Mouse (Mus musculus): ENCODE measurements at regions not wholly inside any gene's neighbourhood (a gene's known extent, or its start where the extent isn't known, plus 50 kb on each side); places are given as distances from the start of the nearest gene placed in this dataset.
"Not testable (repeated sequence)": the region's sequence is repeated elsewhere in the genome, so short reads cannot be mapped to it uniquely, and the experiment has no call there.

- not testable (repeated sequence) for H3K4me1 ChIP-seq (ENCODE audit: control insufficient read depth, insufficient read depth, low read length); H3K9ac ChIP-seq (replicated peaks; ENCODE audit: low read depth, low read length); H3K27me3 ChIP-seq (ENCODE audit: control insufficient read depth, insufficient read depth, low read length); H3K9me3 ChIP-seq (ENCODE audit: control insufficient read depth, low read length); ATAC-seq (ENCODE audit: low read depth); H3K27ac ChIP-seq (ENCODE audit: low read depth, low read length); H3K4me3 ChIP-seq (ENCODE audit: low read depth, low read length); H3K4me2 ChIP-seq (ENCODE audit: low read depth, low read length); H3K36me3 ChIP-seq (ENCODE audit: control insufficient read depth, insufficient read depth, low read length)
- WGBS: 38% methylated on average over 1 of the region's 1 CpGs
Measured at GRCm38 (mm10) chr12:69509180-69509579, 73.6 kb downstream of the Vcpkmt start.

GRCm38 (mm10) chr12:69507906-69508305 is 74.9 kb downstream of the Vcpkmt start:
- H3K4me3 ChIP-seq (ENCODE audit: low read depth, low read length): no peak overlapping the region
- ATAC-seq (ENCODE audit: low read depth): no peak
- H3K27me3 ChIP-seq (ENCODE audit: control insufficient read depth, insufficient read depth, low read length): no peaks in the 10 kb centered on the region
- no peak overlapping the region for H3K9ac ChIP-seq (replicated peaks; ENCODE audit: low read depth, low read length)
- 97% methylated on average over 6 of the region's 6 CpGs for WGBS
- H3K27ac ChIP-seq (ENCODE audit: low read depth, low read length): no peak overlapping the region
- H3K9me3 ChIP-seq (ENCODE audit: control insufficient read depth, low read length): no peaks in the 10 kb centered on the region
- no peaks in the 10 kb centered on the region for H3K4me1 ChIP-seq (ENCODE audit: control insufficient read depth, insufficient read depth, low read length)
- H3K36me3 ChIP-seq (ENCODE audit: control insufficient read depth, insufficient read depth, low read length): no peaks in the 10 kb centered on the region
- no peak overlapping the region for H3K4me2 ChIP-seq (ENCODE audit: low read depth, low read length)

- WGBS: 79% methylated on average over 3 of the region's 3 CpGs
- no peak for ATAC-seq (ENCODE audit: low read depth)
Measured at GRCm38 (mm10) chr12:69507333-69507732, 75.5 kb downstream of the Vcpkmt start.

DNA sequence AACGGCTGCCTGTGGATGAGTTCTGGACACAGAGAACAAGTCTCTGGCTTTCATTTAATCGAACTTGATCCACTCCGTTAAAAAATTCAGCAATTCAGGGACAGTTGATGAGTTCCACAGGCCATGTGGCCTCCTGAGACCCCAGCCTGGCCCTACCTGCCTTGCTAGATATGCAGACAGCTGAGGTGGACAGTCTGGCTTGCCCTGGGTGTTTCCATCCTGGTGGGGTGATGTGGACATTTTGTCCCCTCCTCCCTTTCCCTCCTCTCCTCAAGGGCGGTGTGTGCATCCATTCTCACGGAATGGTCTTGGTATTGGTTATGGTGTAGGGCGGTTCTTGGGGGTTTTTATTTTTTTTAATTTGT is 80.1 kb downstream of the Vcpkmt start:
- 0 out of 2 replicates have a peak, but pooled peaks have one; percentile 16 for ATAC-seq (ENCODE audit: low read depth)
- WGBS: 86% methylated on average over 6 of the region's 6 CpGs
- H3K9me3 ChIP-seq (ENCODE audit: control insufficient read depth, low read length): no peaks in the 10 kb centered on the region

More at GRCm38 (mm10) chr12:69507333-69507732, 75.5 kb downstream of the Vcpkmt start:
- no peak overlapping the region for H3K27ac ChIP-seq (ENCODE audit: low read depth, low read length)
- no peak overlapping the region for H3K9ac ChIP-seq (replicated peaks; ENCODE audit: low read depth, low read length)
- no peaks in the 10 kb centered on the region for H3K27me3 ChIP-seq (ENCODE audit: control insufficient read depth, insufficient read depth, low read length)
- H3K4me2 ChIP-seq (ENCODE audit: low read depth, low read length): no peak overlapping the region
- H3K36me3 ChIP-seq (ENCODE audit: control insufficient read depth, insufficient read depth, low read length): no peaks in the 10 kb centered on the region
- peaks cover 3% of the 10 kb centered on the region for H3K4me1 ChIP-seq (ENCODE audit: control insufficient read depth, insufficient read depth, low read length)
- no peak overlapping the region for H3K4me3 ChIP-seq (ENCODE audit: low read depth, low read length)
- H3K9me3 ChIP-seq (ENCODE audit: control insufficient read depth, low read length): no peaks in the 10 kb centered on the region

GRCm38 (mm10) chr12:69501783-69502705 is 80.8 kb downstream of the Vcpkmt start:
- no peak overlapping the region for H3K4me3 ChIP-seq (ENCODE audit: low read depth, low read length)
- ATAC-seq (ENCODE audit: low read depth): peak; percentile 89

More for the DNA sequence above, 80.1 kb downstream of the Vcpkmt start:
- Histone ChIP-seq H3K4me2 (ENCODE audit: low read depth, low read length) (0 out of 2 replicates have a peak overlapping the region, but pooled peaks have one; percentile 24), H3K9ac (replicated peaks; ENCODE audit: low read depth, low read length) (no peak overlapping the region), H3K36me3 (ENCODE audit: control insufficient read depth, insufficient read depth, low read length) (no peaks in the 10 kb centered on the region), H3K4me3 (ENCODE audit: low read depth, low read length) (no peak overlapping the region), H3K27ac (ENCODE audit: low read depth, low read length) (peak overlapping the region; percentile 85; the same call in 1 of the 2 replicates), H3K27me3 (ENCODE audit: control insufficient read depth, insufficient read depth, low read length) (no peaks in the 10 kb centered on the region), H3K4me1 (ENCODE audit: control insufficient read depth, insufficient read depth, low read length) (peaks cover 7% of the 10 kb centered on the region)

DNA sequence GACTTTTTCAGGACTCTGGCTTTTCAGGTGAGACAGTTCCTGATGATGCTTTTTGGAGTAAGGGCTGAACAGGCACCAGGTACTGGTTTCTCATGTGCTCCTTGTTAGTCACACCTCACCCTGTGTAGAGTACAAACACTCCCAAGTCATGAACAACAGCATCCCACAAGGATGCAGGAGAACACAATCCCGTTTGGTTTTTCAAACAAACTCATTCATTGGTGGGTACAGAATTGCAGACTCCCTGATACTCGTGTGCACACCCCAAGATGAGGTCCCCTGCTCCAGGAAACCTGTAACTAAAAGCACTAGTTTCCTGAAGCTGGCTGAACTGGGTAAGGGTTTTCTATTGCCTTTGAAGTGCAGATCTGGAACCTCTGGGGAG is 81.5 kb downstream of the Vcpkmt start:
- Histone ChIP-seq H3K27ac (ENCODE audit: low read depth, low read length) (peak overlapping the region; percentile 85; the same call in 1 of the 2 replicates), H3K4me3 (ENCODE audit: low read depth, low read length) (no peak overlapping the region), H3K4me1 (ENCODE audit: control insufficient read depth, insufficient read depth, low read length) (peaks cover 7% of the 10 kb centered on the region), H3K4me2 (ENCODE audit: low read depth, low read length) (peak overlapping the region; percentile 12; the same call in 1 of the 2 replicates), H3K9ac (replicated peaks; ENCODE audit: low read depth, low read length) (no peak overlapping the region), H3K27me3 (ENCODE audit: control insufficient read depth, insufficient read depth, low read length) (no peaks in the 10 kb centered on the region), H3K36me3 (ENCODE audit: control insufficient read depth, insufficient read depth, low read length) (no peaks in the 10 kb centered on the region), H3K9me3 (ENCODE audit: control insufficient read depth, low read length) (no peaks in the 10 kb centered on the region)
- ATAC-seq (ENCODE audit: low read depth): no peak
- 39% methylated on average over 2 of the region's 2 CpGs for WGBS

More at GRCm38 (mm10) chr12:69501783-69502705, 80.8 kb downstream of the Vcpkmt start:
- Histone ChIP-seq H3K36me3 (ENCODE audit: control insufficient read depth, insufficient read depth, low read length) (no peaks in the 10 kb centered on the region), H3K27me3 (ENCODE audit: control insufficient read depth, insufficient read depth, low read length) (no peaks in the 10 kb centered on the region), H3K27ac (ENCODE audit: low read depth, low read length) (peak overlapping the region; percentile 85), H3K9ac (replicated peaks; ENCODE audit: low read depth, low read length) (0 out of 2 replicates have a peak overlapping the region, but pooled peaks have one; percentile 35), H3K9me3 (ENCODE audit: control insufficient read depth, low read length) (no peaks in the 10 kb centered on the region), H3K4me2 (ENCODE audit: low read depth, low read length) (peak overlapping the region; percentile 24; the same call in 1 of the 2 replicates), H3K4me1 (ENCODE audit: control insufficient read depth, insufficient read depth, low read length) (peaks cover 7% of the 10 kb centered on the region)
- WGBS: 22% methylated on average over 20 of the region's 20 CpGs

GRCm38 (mm10) chr12:69500600-69501345 is 82.1 kb downstream of the Vcpkmt start:
- no peak overlapping the region for H3K4me2 ChIP-seq (ENCODE audit: low read depth, low read length)
- H3K9me3 ChIP-seq (ENCODE audit: control insufficient read depth, low read length): no peaks in the 10 kb centered on the region
- H3K4me3 ChIP-seq (ENCODE audit: low read depth, low read length): no peak overlapping the region
- H3K4me1 ChIP-seq (ENCODE audit: control insufficient read depth, insufficient read depth, low read length): peaks cover 7% of the 10 kb centered on the region
- H3K27me3 ChIP-seq (ENCODE audit: control insufficient read depth, insufficient read depth, low read length): no peaks in the 10 kb centered on the region
- H3K36me3 ChIP-seq (ENCODE audit: control insufficient read depth, insufficient read depth, low read length): no peaks in the 10 kb centered on the region
- H3K9ac ChIP-seq (replicated peaks; ENCODE audit: low read depth, low read length): no peak overlapping the region
- ATAC-seq (ENCODE audit: low read depth): no peak
- WGBS: 79% methylated on average over 15 of the region's 15 CpGs
- H3K27ac ChIP-seq (ENCODE audit: low read depth, low read length): no peak overlapping the region

GRCm38 (mm10) chr12:69497121-69497520 is 85.7 kb downstream of the Vcpkmt start:
- Histone ChIP-seq H3K9me3 (ENCODE audit: control insufficient read depth, low read length) (no peaks in the 10 kb centered on the region), H3K27ac (ENCODE audit: low read depth, low read length) (no peak overlapping the region), H3K36me3 (ENCODE audit: control insufficient read depth, insufficient read depth, low read length) (no peaks in the 10 kb centered on the region), H3K4me3 (ENCODE audit: low read depth, low read length) (no peak overlapping the region), H3K4me2 (ENCODE audit: low read depth, low read length) (no peak overlapping the region), H3K9ac (replicated peaks; ENCODE audit: low read depth, low read length) (no peak overlapping the region), H3K4me1 (ENCODE audit: control insufficient read depth, insufficient read depth, low read length) (peaks cover 3% of the 10 kb centered on the region), H3K27me3 (ENCODE audit: control insufficient read depth, insufficient read depth, low read length) (no peaks in the 10 kb centered on the region)
- WGBS: 69% methylated on average over 7 of the region's 7 CpGs
- ATAC-seq (ENCODE audit: low read depth): peak; percentile 58; the same call in 1 of the 2 replicates

All from neural tube, embryonic 14.5 days (tissue).